Mouse (Mus musculus) E14TG2a.4 (cell line): Measurements from ENCODE around the gene Tm7sf3.

ENCODE experiments used
- H3K27me3 ChIP-seq: 2 replicates; pipeline ENCODE4 v1.6.1; 2014; ENCODE audit warnings: low read length, control low read depth; ENCODE audit not compliant: insufficient read depth
- H3K36me3 ChIP-seq: 2 replicates; pipeline ENCODE4 v1.6.1; 2014; ENCODE audit warnings: low read length, control low read depth; ENCODE audit not compliant: insufficient read depth
- H3K4me1 ChIP-seq: replicated peaks from 2 replicates; pipeline ENCODE4 v1.6.1; 2014; ENCODE audit warnings: low read depth, low read length, control low read depth
- H3K4me3 ChIP-seq: replicated peaks from 2 replicates; pipeline ENCODE4 v1.5.1; 2014; ENCODE audit warnings: mild to moderate bottlenecking, low read length
- H3K9me3 ChIP-seq: 2 replicates; pipeline ENCODE4 v1.6.1; 2014; ENCODE audit warnings: low read length, control low read depth
- CTCF ChIP-seq: conservative IDR thresholded peaks from 2 replicates; pipeline ENCODE4 v1.5.1; 2014; ENCODE audit warnings: low read length
- NANOG ChIP-seq: IDR thresholded peaks from 2 replicates; pipeline ENCODE4 v1.6.1; 2014; ENCODE audit warnings: borderline replicate concordance, low read length, mixed read lengths
- POU5F1 ChIP-seq: IDR thresholded peaks from 2 replicates; pipeline ENCODE4 v1.6.1; 2014; ENCODE audit warnings: low read length, borderline replicate concordance

Gene Tm7sf3

GRCm38 (mm10) chr6:146642276-146643183 lies at the start of gene Tm7sf3, which contains the start of gene Med21:
TSS of gene Tm7sf3 (minus strand) at chr6:146642824.
TSS of gene Med21 (plus strand) at chr6:146642547.
- H3K27me3 ChIP-seq: no peaks in the 10 kb centered on the region; the same call in 1 of the 2 replicates
- H3K36me3 ChIP-seq: 0 out of 2 replicates have a peak, but pooled peaks cover 1% of the 10 kb centered on the region
- H3K9me3 ChIP-seq: no peaks in the 10 kb centered on the region
- peak within 1 kb of the TSS; percentile 90 for H3K4me3 ChIP-seq
- no peak for TF ChIP-seq NANOG
- TF ChIP-seq POU5F1: no peak
- TF ChIP-seq CTCF: no peak
- peaks cover 38% of the 10 kb centered on the region for H3K4me1 ChIP-seq

DNA sequence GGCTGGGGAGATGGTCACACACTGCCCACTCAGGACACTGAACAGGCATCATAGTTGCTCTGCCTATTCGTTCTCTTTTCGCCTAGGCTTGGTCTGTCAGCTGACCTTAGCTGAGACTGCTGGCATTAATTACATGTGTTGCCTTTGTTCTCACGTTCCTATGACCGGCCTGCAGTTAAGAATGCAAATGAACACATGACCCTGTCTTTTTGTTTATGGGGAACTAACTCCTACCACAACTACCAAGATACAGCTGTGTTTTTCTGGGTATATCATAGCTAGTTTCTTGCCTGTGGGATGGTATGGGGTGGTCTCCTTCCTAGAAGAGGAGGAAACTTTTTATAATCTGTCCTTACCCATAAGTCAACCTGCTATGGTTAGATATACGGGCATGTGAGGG lies 46.2 kb upstream of the Tm7sf3 start:
- H3K4me1 ChIP-seq: peaks cover 8% of the 10 kb centered on the region
- no peak overlapping the region for H3K4me3 ChIP-seq
- H3K27me3 ChIP-seq: no peaks in the 10 kb centered on the region
- no peak for TF ChIP-seq POU5F1
- no peak for TF ChIP-seq CTCF
- TF ChIP-seq NANOG: no peak
- H3K9me3 ChIP-seq: no peaks in the 10 kb centered on the region
- no peaks in the 10 kb centered on the region for H3K36me3 ChIP-seq

GRCm38 (mm10) chr6:146688010-146688409 lies 45.4 kb upstream of the Tm7sf3 start:
- no peaks in the 10 kb centered on the region for H3K36me3 ChIP-seq
- no peak overlapping the region for H3K4me3 ChIP-seq
- peaks cover 8% of the 10 kb centered on the region for H3K4me1 ChIP-seq
- H3K27me3 ChIP-seq: no peaks in the 10 kb centered on the region
- no peak for TF ChIP-seq CTCF
- TF ChIP-seq NANOG: no peak
- TF ChIP-seq POU5F1: no peak
- H3K9me3 ChIP-seq: 0 out of 2 replicates have a peak, but pooled peaks cover 2% of the 10 kb centered on the region

GRCm38 (mm10) chr6:146686463-146687196 lies 44.0 kb upstream of the Tm7sf3 start:
- Histone ChIP-seq H3K27me3 (no peaks in the 10 kb centered on the region), H3K4me1 (peaks cover 8% of the 10 kb centered on the region), H3K9me3 (0 out of 2 replicates have a peak, but pooled peaks cover 6% of the 10 kb centered on the region), H3K36me3 (no peaks in the 10 kb centered on the region), H3K4me3 (no peak overlapping the region)
- TF ChIP-seq NANOG (no peak), CTCF (no peak), POU5F1 (no peak)

DNA sequence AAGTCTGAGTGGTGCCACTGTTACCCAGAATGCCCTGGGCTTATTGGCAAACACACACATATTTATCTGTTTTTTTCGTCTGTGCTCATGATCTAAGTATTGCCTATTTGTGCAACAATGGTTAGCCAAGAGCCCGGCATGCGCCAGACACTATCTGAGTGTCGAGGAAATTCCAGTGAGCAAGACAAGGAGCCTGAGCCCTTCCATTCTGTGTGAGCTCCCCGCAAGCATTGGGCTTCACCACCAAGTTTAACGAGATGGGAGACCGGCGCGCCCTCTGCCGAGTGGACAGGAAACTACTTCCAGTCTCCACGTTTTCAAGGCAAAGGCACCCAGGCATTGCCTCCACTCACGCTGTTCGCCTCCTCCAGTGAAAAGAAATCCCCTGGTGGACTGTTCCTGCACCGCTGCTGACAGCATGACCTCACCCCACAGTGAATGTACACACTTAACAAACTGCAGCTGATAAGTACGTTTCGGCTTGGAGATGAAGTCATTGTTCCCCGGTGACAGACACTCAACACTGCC lies 43.2 kb upstream of the Tm7sf3 start:
- Histone ChIP-seq H3K36me3 (no peaks in the 10 kb centered on the region), H3K27me3 (no peaks in the 10 kb centered on the region), H3K9me3 (0 out of 2 replicates have a peak, but pooled peaks cover 6% of the 10 kb centered on the region), H3K4me3 (no peak overlapping the region), H3K4me1 (peaks cover 8% of the 10 kb centered on the region)
- TF ChIP-seq CTCF (0 out of 2 replicates have a peak, but pooled peaks have one; percentile 14), NANOG (no peak)

GRCm38 (mm10) chr6:146683881-146684280 lies 41.3 kb upstream of the Tm7sf3 start:
- H3K27me3 ChIP-seq: no peaks in the 10 kb centered on the region
- H3K4me3 ChIP-seq: no peak overlapping the region
- H3K9me3 ChIP-seq: peaks cover 17% of the 10 kb centered on the region
- no peak for TF ChIP-seq POU5F1
- no peak for TF ChIP-seq NANOG
- TF ChIP-seq CTCF: no peak
- H3K36me3 ChIP-seq: no peaks in the 10 kb centered on the region
- peaks cover 8% of the 10 kb centered on the region for H3K4me1 ChIP-seq

- H3K27me3 ChIP-seq: no peaks in the 10 kb centered on the region; the same call in 1 of the 2 replicates
- TF ChIP-seq CTCF (no peak), NANOG (no peak), POU5F1 (no peak)
- peaks cover 17% of the 10 kb centered on the region for H3K9me3 ChIP-seq
- no peaks in the 10 kb centered on the region for H3K4me1 ChIP-seq
- H3K4me3 ChIP-seq: no peak overlapping the region
- no peaks in the 10 kb centered on the region for H3K36me3 ChIP-seq
Observed at GRCm38 (mm10) chr6:146678136-146679070, 35.8 kb upstream of the Tm7sf3 start.
